Mouse (Mus musculus) hindbrain, embryonic 13.5 days (tissue): Measurements from ENCODE around the gene Snhg11. TPM values are rescaled to one million over a fixed set of nuclear protein-coding genes. Genes with fewer than 3 reads are reported as not detected.

Experiments
- ATAC-seq: fragments of 200-750 bp; cut with Nextera tagmentation; 2 replicates; pipeline ENCODE4 v1.8.0; 2017; ENCODE audit warnings: moderate TSS enrichment; ENCODE audit not compliant: low FRiP score
- H3K27ac ChIP-seq: fragments of 300-500 bp; sonication (generic); 2 replicates; pipeline ENCODE4 v1.5.1; 2015; ENCODE audit warnings: inconsistent platforms, mild to moderate bottlenecking, moderate library complexity
- H3K27me3 ChIP-seq: fragments of 300-500 bp; sonication (generic); 2 replicates; pipeline ENCODE4 v1.6.1; 2015; ENCODE audit warnings: mild to moderate bottlenecking, inconsistent platforms
- H3K36me3 ChIP-seq: fragments of 300-500 bp; sonication (generic); 2 replicates; pipeline ENCODE4 v1.6.1; 2015; ENCODE audit warnings: mild to moderate bottlenecking, inconsistent platforms
- H3K4me1 ChIP-seq: fragments of 300-500 bp; sonication (generic); replicated peaks from 2 replicates; pipeline ENCODE4 v1.6.1; 2015; ENCODE audit warnings: inconsistent platforms
- H3K4me2 ChIP-seq: fragments of 300-500 bp; sonication (generic); 2 replicates; pipeline ENCODE4 v1.6.1; 2015; ENCODE audit warnings: inconsistent platforms, mild to moderate bottlenecking, moderate library complexity
- H3K4me3 ChIP-seq: fragments of 300-500 bp; sonication (generic); 2 replicates; pipeline ENCODE4 v1.5.1; 2015; ENCODE audit warnings: mild to moderate bottlenecking, inconsistent platforms
- H3K9ac ChIP-seq: fragments of 300-500 bp; sonication (generic); 2 replicates; pipeline ENCODE4 v1.6.1; 2015; ENCODE audit warnings: mild to moderate bottlenecking, inconsistent platforms
- H3K9me3 ChIP-seq: fragments of 300-500 bp; sonication (generic); 2 replicates; pipeline ENCODE4 v1.6.1; 2016; ENCODE audit warnings: inconsistent platforms
- WGBS: fragments of 180-500 bp; shearing (Covaris S2); methylation state at CpG from one replicate; pipeline ENCODE4 v1.1.7; 2015; 5-methylcytosine and 5-hydroxymethylcytosine counted together
- polyA plus RNA-seq: library from polyadenylated mRNA; unstranded; fragments of >200 nt; fragmentation: Nextera tagmentation; extraction: Ambion mirVana; gene quantifications from 2 replicates; pipeline ENCODE4 v1.2.1, GENCODE M21; 2015

Gene Snhg11
- polyA plus RNA-seq, 1 experiment from 2014 or later = 518 TPM

- H3K36me3 ChIP-seq = peaks cover 53% of the 10 kb centered on the region
- 71% methylated on average over 12 of the region's 12 CpGs for WGBS
- H3K4me2 ChIP-seq = peak overlapping the region; percentile 90
- H3K9ac ChIP-seq = peak overlapping the region; percentile 94
- H3K4me1 ChIP-seq = peaks cover 27% of the 10 kb centered on the region
- H3K27me3 ChIP-seq = no peaks in the 10 kb centered on the region
- ATAC-seq = no peak
- H3K9me3 ChIP-seq = no peaks in the 10 kb centered on the region
- no peak overlapping the region; the same call in 1 of the 2 replicates for H3K27ac ChIP-seq
- peak overlapping the region; percentile 92 for H3K4me3 ChIP-seq
Observed at GRCm38 (mm10) chr2:158359757-158360620, 15.4 kb upstream of the Snhg11 start.

GRCm38 (mm10) chr2:158360873-158361677 lies 14.4 kb upstream of the Snhg11 start:
- H3K36me3 ChIP-seq = peaks cover 42% of the 10 kb centered on the region
- H3K9ac ChIP-seq = peak overlapping the region; percentile 94
- H3K9me3 ChIP-seq = no peaks in the 10 kb centered on the region
- no peaks in the 10 kb centered on the region for H3K27me3 ChIP-seq
- peak overlapping the region; percentile 92 for H3K4me3 ChIP-seq
- peak overlapping the region; percentile 90 for H3K4me2 ChIP-seq
- peak overlapping the region; percentile 85 for H3K27ac ChIP-seq
- under 1% methylated on average over 41 of the region's 41 CpGs for WGBS
- ATAC-seq = peak; percentile 91
- H3K4me1 ChIP-seq = peaks cover 27% of the 10 kb centered on the region

GRCm38 (mm10) chr2:158361678-158362320 lies 13.6 kb upstream of the Snhg11 start:
- H3K9me3 ChIP-seq = no peaks in the 10 kb centered on the region
- peaks cover 27% of the 10 kb centered on the region for H3K4me1 ChIP-seq
- WGBS = 39% methylated on average over 8 of the region's 8 CpGs
- ATAC-seq = peak; percentile 60; the same call in 1 of the 2 replicates
- H3K27me3 ChIP-seq = no peaks in the 10 kb centered on the region
- peak overlapping the region; percentile 92 for H3K4me3 ChIP-seq
- peak overlapping the region; percentile 85 for H3K27ac ChIP-seq
- H3K9ac ChIP-seq = no peak overlapping the region
- H3K4me2 ChIP-seq = peak overlapping the region; percentile 90; the same call in 1 of the 2 replicates
- peaks cover 35% of the 10 kb centered on the region for H3K36me3 ChIP-seq

DNA sequence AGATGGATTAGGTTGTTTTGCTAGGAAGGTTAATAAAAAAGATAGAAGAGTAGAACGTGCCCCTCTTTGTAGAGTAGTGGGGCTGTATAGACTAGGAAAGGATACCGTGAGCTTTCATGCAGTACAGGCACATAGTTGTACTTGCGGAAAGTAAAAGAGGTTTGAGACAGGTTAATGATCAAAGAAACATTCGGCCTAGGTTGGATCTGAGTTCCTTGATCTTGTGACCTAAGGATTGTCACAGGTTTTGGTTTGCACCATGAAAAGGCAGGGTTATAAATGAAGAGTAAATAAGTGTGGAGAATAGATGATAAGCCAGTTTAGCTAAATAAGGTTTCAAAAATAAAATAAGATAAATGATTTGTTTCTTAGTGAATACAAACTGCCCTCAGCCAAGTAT lies 11.3 kb upstream of the Snhg11 start:
- 86% methylated on average over 4 of the region's 4 CpGs for whole genome bisulfite sequencing
- no peak overlapping the region for H3K4me2 ChIP-seq
- peaks cover 19% of the 10 kb centered on the region for H3K4me1 ChIP-seq
- H3K9ac ChIP-seq = no peak overlapping the region
- H3K27ac ChIP-seq = no peak overlapping the region
- peaks cover 11% of the 10 kb centered on the region for H3K36me3 ChIP-seq
- H3K9me3 ChIP-seq = no peaks in the 10 kb centered on the region
- no peak for ATAC-seq
- no peaks in the 10 kb centered on the region for H3K27me3 ChIP-seq
- no peak overlapping the region for H3K4me3 ChIP-seq

DNA sequence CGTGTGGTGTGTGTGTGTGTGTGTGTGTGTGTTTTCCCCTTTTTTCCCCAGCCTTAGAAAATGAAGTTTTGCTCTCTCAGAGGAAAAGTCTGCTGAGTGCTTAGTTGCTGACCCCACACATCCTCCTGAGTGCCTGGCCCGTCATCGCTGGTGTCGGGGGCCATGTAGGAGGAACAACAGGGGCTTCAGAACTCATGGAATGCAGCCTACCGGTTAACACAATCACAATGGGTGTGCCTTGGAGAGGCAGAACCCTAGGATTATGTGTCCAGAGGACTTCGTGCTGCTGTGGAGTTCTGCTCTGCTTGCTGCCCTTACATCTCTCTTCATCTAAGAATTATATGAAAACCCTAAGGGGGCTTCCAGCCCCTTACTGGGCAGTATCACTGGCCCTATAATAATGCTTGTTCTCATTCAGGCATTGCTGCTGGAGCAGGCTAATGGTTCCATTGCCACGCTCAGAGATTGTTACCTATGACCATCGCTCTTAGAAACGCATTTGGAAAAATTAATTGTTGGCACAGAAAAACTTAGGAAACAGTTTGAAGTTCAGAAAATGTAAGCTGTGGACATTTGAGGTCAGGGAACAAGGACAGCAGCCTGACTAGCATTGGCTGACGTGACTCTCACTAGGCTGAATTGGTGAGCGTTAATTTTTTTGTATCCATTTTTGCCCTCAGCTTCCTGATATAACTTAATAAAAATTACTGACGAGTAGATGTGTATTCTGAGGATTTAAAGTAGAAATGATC lies 10.2 kb upstream of the Snhg11 start:
- Histone ChIP-seq H3K9me3 (no peaks in the 10 kb centered on the region), H3K27me3 (no peaks in the 10 kb centered on the region), H3K9ac (no peak overlapping the region), H3K36me3 (0 out of 2 replicates have a peak, but pooled peaks cover under 1% of the 10 kb centered on the region), H3K27ac (no peak overlapping the region), H3K4me3 (no peak overlapping the region), H3K4me1 (peaks cover 8% of the 10 kb centered on the region), H3K4me2 (no peak overlapping the region)
- no peak for ATAC-seq
- 76% methylated on average over 12 of the region's 12 CpGs for WGBS

GRCm38 (mm10) chr2:158367654-158368053 lies 7.8 kb upstream of the Snhg11 start:
- Histone ChIP-seq H3K4me3 (no peak overlapping the region), H3K4me1 (no peaks in the 10 kb centered on the region), H3K9me3 (no peaks in the 10 kb centered on the region), H3K27me3 (no peaks in the 10 kb centered on the region), H3K4me2 (no peak overlapping the region), H3K36me3 (no peaks in the 10 kb centered on the region), H3K9ac (no peak overlapping the region), H3K27ac (no peak overlapping the region)
- WGBS = 92% methylated on average over 5 of the region's 5 CpGs
- ATAC-seq = no peak

GRCm38 (mm10) chr2:158368313-158368712 lies 7.1 kb upstream of the Snhg11 start:
- no peak for ATAC-seq
- Histone ChIP-seq H3K4me3 (no peak overlapping the region), H3K9ac (no peak overlapping the region), H3K27ac (no peak overlapping the region), H3K36me3 (no peaks in the 10 kb centered on the region), H3K9me3 (no peaks in the 10 kb centered on the region), H3K4me1 (no peaks in the 10 kb centered on the region), H3K27me3 (no peaks in the 10 kb centered on the region), H3K4me2 (no peak overlapping the region)
- WGBS = 94% methylated on average over 8 of the region's 8 CpGs

DNA sequence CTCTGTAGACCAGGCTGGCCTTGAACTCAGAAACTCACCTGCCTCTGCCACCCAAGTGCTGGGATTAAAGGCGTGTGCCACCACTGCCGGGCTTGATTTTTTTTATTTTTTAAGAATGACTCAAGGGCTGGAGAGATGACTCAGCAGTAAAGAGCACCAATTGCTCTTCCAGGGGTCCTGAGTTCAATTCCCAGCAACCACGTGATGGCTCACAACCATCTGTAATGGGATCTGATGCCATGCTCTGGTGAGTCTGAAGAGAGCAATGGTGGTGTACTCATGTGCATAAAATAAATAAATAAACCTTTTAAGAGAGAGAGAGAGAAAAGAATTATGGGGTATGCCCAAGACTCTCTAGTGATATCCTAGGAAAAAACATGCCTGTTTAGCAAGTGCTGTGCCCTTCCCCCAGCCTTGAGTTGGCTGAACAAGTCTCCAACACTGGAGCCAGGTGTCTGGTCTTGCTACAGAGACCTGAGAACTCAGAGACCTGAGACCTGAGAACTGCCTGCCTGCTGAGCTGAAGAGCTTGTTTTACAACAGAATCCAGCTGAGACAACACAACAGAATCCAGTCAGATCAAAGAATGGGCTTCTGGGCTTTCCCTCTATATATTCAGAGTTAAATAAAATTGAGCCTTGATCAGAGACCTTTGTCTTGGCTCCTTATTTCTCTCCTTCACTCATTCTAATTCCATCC lies 5.8 kb upstream of the Snhg11 start:
- H3K27me3 ChIP-seq = 0 out of 2 replicates have a peak, but pooled peaks cover 6% of the 10 kb centered on the region
- no peaks in the 10 kb centered on the region for H3K36me3 ChIP-seq
- no peak overlapping the region for H3K27ac ChIP-seq
- no peak overlapping the region for H3K4me3 ChIP-seq
- H3K9me3 ChIP-seq = no peaks in the 10 kb centered on the region
- no peak overlapping the region for H3K9ac ChIP-seq
- H3K4me2 ChIP-seq = no peak overlapping the region
- 81% methylated on average over 3 of the region's 3 CpGs for WGBS
- no peak for ATAC-seq
- no peaks in the 10 kb centered on the region for H3K4me1 ChIP-seq

DNA sequence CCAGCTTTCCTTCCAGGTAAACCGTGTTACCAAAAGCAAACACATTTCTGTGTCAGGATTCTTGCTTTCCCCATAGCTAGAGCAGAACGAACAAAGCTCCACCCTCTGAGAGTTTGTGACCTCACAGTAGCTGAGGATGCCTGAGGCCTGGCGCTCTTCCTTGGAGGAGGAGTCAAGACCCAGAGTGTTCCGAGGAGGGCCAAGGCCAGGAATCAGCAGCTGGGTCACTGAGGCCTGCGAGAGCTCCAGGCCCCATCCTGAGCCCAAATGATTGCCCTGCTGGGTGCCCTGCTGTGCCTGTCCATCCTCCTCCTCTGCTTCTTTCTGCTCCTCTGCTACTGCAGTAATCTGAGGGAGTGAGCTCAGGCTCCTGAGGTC lies 5.3 kb upstream of the Snhg11 start:
- Histone ChIP-seq H3K4me3 (no peak overlapping the region), H3K9ac (no peak overlapping the region), H3K27me3 (0 out of 2 replicates have a peak, but pooled peaks cover 6% of the 10 kb centered on the region), H3K4me1 (peaks cover 5% of the 10 kb centered on the region; the same call in 1 of the 2 replicates), H3K27ac (no peak overlapping the region), H3K9me3 (no peaks in the 10 kb centered on the region), H3K4me2 (no peak overlapping the region), H3K36me3 (no peaks in the 10 kb centered on the region)
- no peak for ATAC-seq
- 10% methylated on average over 5 of the region's 5 CpGs for WGBS

- no peak for ATAC-seq
- Histone ChIP-seq H3K36me3 (peaks cover 7% of the 10 kb centered on the region), H3K4me3 (no peak overlapping the region), H3K27ac (no peak overlapping the region), H3K4me1 (peaks cover 23% of the 10 kb centered on the region), H3K27me3 (peaks cover 13% of the 10 kb centered on the region; the same call in 1 of the 2 replicates), H3K9me3 (no peaks in the 10 kb centered on the region), H3K4me2 (no peak overlapping the region), H3K9ac (no peak overlapping the region)
- 84% methylated on average over 5 of the region's 5 CpGs for WGBS
Observed at GRCm38 (mm10) chr2:158373061-158373460, 2.4 kb upstream of the Snhg11 start.

DNA sequence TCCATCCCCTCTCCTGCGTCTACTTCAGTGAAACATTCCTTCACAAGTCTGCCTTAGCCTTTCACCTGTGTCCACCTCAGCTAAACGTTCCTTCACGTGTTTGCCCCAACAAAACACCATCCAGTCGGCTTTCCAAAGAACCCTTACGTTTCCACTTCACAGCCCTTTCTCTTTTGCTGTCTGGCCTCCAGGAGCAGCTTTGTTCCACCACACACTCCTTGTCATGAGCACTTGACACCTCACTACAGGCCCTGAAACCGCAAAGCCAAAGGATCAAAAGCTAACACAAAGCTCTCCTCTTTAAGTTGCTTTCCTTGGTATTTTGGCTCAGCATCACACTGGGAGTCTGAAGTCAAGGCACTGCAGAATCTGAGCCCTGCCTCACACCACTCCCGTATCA lies 1.9 kb upstream of the Snhg11 start:
- Histone ChIP-seq H3K27me3 (peaks cover 13% of the 10 kb centered on the region; the same call in 1 of the 2 replicates), H3K4me3 (no peak overlapping the region), H3K4me1 (peaks cover 28% of the 10 kb centered on the region), H3K27ac (no peak overlapping the region), H3K9me3 (no peaks in the 10 kb centered on the region), H3K36me3 (peaks cover 11% of the 10 kb centered on the region), H3K4me2 (no peak overlapping the region), H3K9ac (no peak overlapping the region)
- no peak for ATAC-seq
- 69% methylated on average over 7 of the region's 7 CpGs for WGBS
